Mouse (Mus musculus) forebrain, embryonic 13.5 days (tissue): ENCODE data around the gene Apol8. TPM values are rescaled to one million over a fixed set of nuclear protein-coding genes. Genes with fewer than 3 reads are reported as not detected.

Source experiments
- ATAC-seq: fragments of 200-750 bp; cut with Nextera tagmentation; 2 replicates; pipeline ENCODE4 v1.8.0; 2017
- H3K27ac ChIP-seq: fragments of 300-500 bp; sonication (generic); 2 replicates; pipeline ENCODE4 v1.5.1; 2015; ENCODE audit warnings: inconsistent platforms, mild to moderate bottlenecking, moderate library complexity
- H3K27me3 ChIP-seq: fragments of 300-500 bp; sonication (generic); 2 replicates; pipeline ENCODE4 v1.6.1; 2015; ENCODE audit warnings: mild to moderate bottlenecking, inconsistent platforms
- H3K36me3 ChIP-seq: fragments of 300-500 bp; sonication (generic); 2 replicates; pipeline ENCODE4 v1.6.1; 2015; ENCODE audit warnings: mild to moderate bottlenecking, inconsistent platforms; ENCODE audit not compliant: poor library complexity, severe bottlenecking
- H3K4me1 ChIP-seq: fragments of 300-500 bp; sonication (generic); 2 replicates; pipeline ENCODE4 v1.6.1; 2015; ENCODE audit warnings: inconsistent platforms
- H3K4me2 ChIP-seq: fragments of 300-500 bp; sonication (generic); 2 replicates; pipeline ENCODE4 v1.6.1; 2015; ENCODE audit warnings: inconsistent platforms, mild to moderate bottlenecking, moderate library complexity
- H3K4me3 ChIP-seq: fragments of 300-500 bp; sonication (generic); 2 replicates; pipeline ENCODE4 v1.5.1; 2015; ENCODE audit warnings: mild to moderate bottlenecking, inconsistent platforms
- H3K9ac ChIP-seq: fragments of 300-500 bp; sonication (generic); 2 replicates; pipeline ENCODE4 v1.6.1; 2015; ENCODE audit warnings: mild to moderate bottlenecking, inconsistent platforms
- H3K9me3 ChIP-seq: fragments of 300-500 bp; sonication (generic); replicated peaks from 2 replicates; pipeline ENCODE4 v1.6.1; 2016; ENCODE audit warnings: inconsistent platforms
- WGBS: fragments of 180-500 bp; shearing (Covaris S2); methylation state at CpG from one replicate; pipeline ENCODE4 v1.1.7; 2015; 5-methylcytosine and 5-hydroxymethylcytosine counted together
- polyA plus RNA-seq: library from polyadenylated mRNA; unstranded; fragments of >200 nt; fragmentation: Nextera tagmentation; extraction: Ambion mirVana; gene quantifications from 2 replicates; pipeline ENCODE4 v1.2.1, GENCODE M21; 2015

Apol8 gene
- 0.08 TPM in 1 of 2 replicates, not detected in the other for polyA plus RNA-seq

GRCm38 (mm10) chr15:77756848-77757247 is at the start of gene Apol8:
Gene Apol8 (minus strand): TSS chr15:77757003.
- ATAC-seq: no peak
- WGBS: 7% methylated on average over 9 of the region's 9 CpGs
- H3K27ac ChIP-seq: no peak within 1 kb of the TSS
- H3K4me2 ChIP-seq: no peak within 1 kb of the TSS
- H3K27me3 ChIP-seq: no peaks in the 10 kb centered on the region
- no peaks in the 10 kb centered on the region for H3K9me3 ChIP-seq
- H3K4me3 ChIP-seq: no peak within 1 kb of the TSS
- no peak within 1 kb of the TSS for H3K9ac ChIP-seq
- H3K4me1 ChIP-seq: no peaks in the 10 kb centered on the region
- H3K36me3 ChIP-seq: peaks cover 20% of the 10 kb centered on the region

GRCm38 (mm10) chr15:77805657-77806056 is 48.9 kb upstream of the Apol8 start:
- no peaks in the 10 kb centered on the region for H3K27me3 ChIP-seq
- no peak overlapping the region for H3K4me2 ChIP-seq
- peaks cover 11% of the 10 kb centered on the region for H3K4me1 ChIP-seq
- ATAC-seq: no peak
- WGBS: 86% methylated on average over 4 of the region's 4 CpGs
- H3K9ac ChIP-seq: no peak overlapping the region
- no peak overlapping the region for H3K4me3 ChIP-seq
- H3K27ac ChIP-seq: no peak overlapping the region
- H3K9me3 ChIP-seq: no peaks in the 10 kb centered on the region
- H3K36me3 ChIP-seq: peaks cover 38% of the 10 kb centered on the region

GRCm38 (mm10) chr15:77804949-77805348 is 48.1 kb upstream of the Apol8 start:
- H3K4me2 ChIP-seq: no peak overlapping the region
- H3K9ac ChIP-seq: no peak overlapping the region
- no peak overlapping the region for H3K27ac ChIP-seq
- H3K27me3 ChIP-seq: no peaks in the 10 kb centered on the region
- peaks cover 38% of the 10 kb centered on the region for H3K36me3 ChIP-seq
- no peaks in the 10 kb centered on the region for H3K9me3 ChIP-seq
- 92% methylated on average over 9 of the region's 9 CpGs for WGBS
- no peak for ATAC-seq
- H3K4me3 ChIP-seq: no peak overlapping the region
- 0 out of 2 replicates have a peak, but pooled peaks cover 4% of the 10 kb centered on the region for H3K4me1 ChIP-seq

- 90% methylated on average over 6 of the region's 6 CpGs for WGBS
- H3K4me1 ChIP-seq: 0 out of 2 replicates have a peak, but pooled peaks cover 4% of the 10 kb centered on the region
- no peak for ATAC-seq
- peaks cover 38% of the 10 kb centered on the region for H3K36me3 ChIP-seq
- H3K27ac ChIP-seq: no peak overlapping the region
- H3K9me3 ChIP-seq: no peaks in the 10 kb centered on the region
- H3K4me3 ChIP-seq: no peak overlapping the region
- no peak overlapping the region for H3K4me2 ChIP-seq
- no peak overlapping the region for H3K9ac ChIP-seq
- no peaks in the 10 kb centered on the region for H3K27me3 ChIP-seq
Observed at GRCm38 (mm10) chr15:77804460-77804859, 47.7 kb upstream of the Apol8 start.

- Histone ChIP-seq H3K9me3 (no peaks in the 10 kb centered on the region), H3K4me2 (no peak overlapping the region), H3K4me1 (peaks cover 9% of the 10 kb centered on the region; the same call in 1 of the 2 replicates), H3K4me3 (no peak overlapping the region), H3K9ac (no peak overlapping the region), H3K27me3 (no peaks in the 10 kb centered on the region), H3K36me3 (peaks cover 35% of the 10 kb centered on the region), H3K27ac (no peak overlapping the region)
- no peak for ATAC-seq
- 79% methylated on average over 3 of the region's 3 CpGs for WGBS
Observed at GRCm38 (mm10) chr15:77803747-77804146, 46.9 kb upstream of the Apol8 start.

GRCm38 (mm10) chr15:77802992-77803391 is 46.2 kb upstream of the Apol8 start:
- H3K36me3 ChIP-seq: peaks cover 32% of the 10 kb centered on the region
- ATAC-seq: no peak
- H3K4me2 ChIP-seq: no peak overlapping the region
- no peak overlapping the region for H3K9ac ChIP-seq
- H3K4me1 ChIP-seq: peaks cover 12% of the 10 kb centered on the region; the same call in 1 of the 2 replicates
- no peaks in the 10 kb centered on the region for H3K9me3 ChIP-seq
- no peak overlapping the region for H3K4me3 ChIP-seq
- WGBS: 88% methylated on average over 4 of the region's 4 CpGs
- no peaks in the 10 kb centered on the region for H3K27me3 ChIP-seq
- no peak overlapping the region for H3K27ac ChIP-seq

- Histone ChIP-seq H3K4me1 (peaks cover 12% of the 10 kb centered on the region; the same call in 1 of the 2 replicates), H3K9ac (no peak overlapping the region), H3K4me2 (no peak overlapping the region), H3K27ac (no peak overlapping the region), H3K4me3 (no peak overlapping the region), H3K36me3 (peaks cover 21% of the 10 kb centered on the region), H3K9me3 (no peaks in the 10 kb centered on the region), H3K27me3 (no peaks in the 10 kb centered on the region)
- 87% methylated on average over 4 of the region's 4 CpGs for WGBS
- no peak for ATAC-seq
Observed at GRCm38 (mm10) chr15:77801188-77801587, 44.4 kb upstream of the Apol8 start.

GRCm38 (mm10) chr15:77800511-77800910 is 43.7 kb upstream of the Apol8 start:
- H3K9ac ChIP-seq: no peak overlapping the region
- H3K4me3 ChIP-seq: no peak overlapping the region
- ATAC-seq: no peak
- peaks cover 12% of the 10 kb centered on the region; the same call in 1 of the 2 replicates for H3K4me1 ChIP-seq
- H3K4me2 ChIP-seq: no peak overlapping the region
- no peak overlapping the region for H3K27ac ChIP-seq
- H3K9me3 ChIP-seq: no peaks in the 10 kb centered on the region
- peaks cover 20% of the 10 kb centered on the region for H3K36me3 ChIP-seq
- no peaks in the 10 kb centered on the region for H3K27me3 ChIP-seq

GRCm38 (mm10) chr15:77799491-77800474 is 43.0 kb upstream of the Apol8 start:
- peak overlapping the region; percentile 59 for H3K27ac ChIP-seq
- no peaks in the 10 kb centered on the region for H3K27me3 ChIP-seq
- no peak overlapping the region for H3K4me3 ChIP-seq
- H3K4me2 ChIP-seq: no peak overlapping the region
- 89% methylated on average over 8 of the region's 8 CpGs for WGBS
- peaks cover 27% of the 10 kb centered on the region for H3K36me3 ChIP-seq
- no peak for ATAC-seq
- no peak overlapping the region; the same call in 1 of the 2 replicates for H3K9ac ChIP-seq
- H3K9me3 ChIP-seq: no peaks in the 10 kb centered on the region
- H3K4me1 ChIP-seq: peaks cover 12% of the 10 kb centered on the region; the same call in 1 of the 2 replicates

- Histone ChIP-seq H3K4me1 (peaks cover 12% of the 10 kb centered on the region; the same call in 1 of the 2 replicates), H3K4me2 (no peak overlapping the region), H3K4me3 (no peak overlapping the region), H3K9me3 (no peaks in the 10 kb centered on the region), H3K27me3 (no peaks in the 10 kb centered on the region), H3K9ac (peak overlapping the region; percentile 37; the same call in 1 of the 2 replicates), H3K27ac (peak overlapping the region; percentile 59), H3K36me3 (peaks cover 28% of the 10 kb centered on the region)
- WGBS: 35% methylated on average over 14 of the region's 14 CpGs
- ATAC-seq: no peak
Observed at GRCm38 (mm10) chr15:77798664-77799490, 42.1 kb upstream of the Apol8 start.

GRCm38 (mm10) chr15:77797609-77798411 is 41.0 kb upstream of the Apol8 start:
- H3K27me3 ChIP-seq: no peaks in the 10 kb centered on the region
- 87% methylated on average over 14 of the region's 14 CpGs for WGBS
- no peak overlapping the region for H3K27ac ChIP-seq
- no peak overlapping the region for H3K4me2 ChIP-seq
- H3K9ac ChIP-seq: no peak overlapping the region
- no peak overlapping the region for H3K4me3 ChIP-seq
- peaks cover 28% of the 10 kb centered on the region for H3K36me3 ChIP-seq
- H3K4me1 ChIP-seq: peaks cover 8% of the 10 kb centered on the region; the same call in 1 of the 2 replicates
- ATAC-seq: no peak
- no peaks in the 10 kb centered on the region for H3K9me3 ChIP-seq
